Mouse (Mus musculus): ENCODE measurements around the gene St6galnac5. TPM values are rescaled to one million over a fixed set of nuclear protein-coding genes. Genes with fewer than 3 reads are reported as not detected.

Gene St6galnac5
- polyA plus RNA-seq, 1 experiment = not detected

DNA sequence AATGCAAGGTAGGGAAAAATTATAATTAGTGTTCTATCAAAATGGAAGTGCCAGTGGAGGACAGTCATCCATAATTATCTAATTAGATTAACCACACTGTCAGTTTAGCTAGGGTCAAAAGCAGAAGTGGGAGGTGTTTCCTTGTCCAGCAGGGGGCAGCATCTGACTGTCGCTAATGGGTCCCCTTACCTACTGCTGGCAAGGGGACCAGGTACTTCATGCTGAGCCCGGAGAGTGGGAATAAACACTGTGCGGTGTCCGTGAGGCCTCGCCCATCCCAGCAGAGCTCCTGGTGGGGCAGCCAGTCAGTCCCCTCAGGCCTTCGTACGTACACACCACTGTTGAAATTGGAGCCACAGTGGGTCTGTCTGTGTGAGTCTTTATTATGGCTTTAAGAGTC, 198.3 kb downstream of the St6galnac5 start:
- peak; percentile 83 for TF ChIP-seq CTCF (IDR thresholded peaks at IDR 0.05; ENCODE audit: low read depth, low read length)
- TF ChIP-seq EP300 (IDR thresholded peaks at IDR 0.05; ENCODE audit: insufficient read depth, low read depth, low read length) = no peak
- no peak overlapping the region for H3K9ac ChIP-seq (ENCODE audit: low read depth, poor library complexity, severe bottlenecking)
- no peak overlapping the region for H3K4me3 ChIP-seq (ENCODE audit: low read depth, low read length)
- H3K4me1 ChIP-seq (ENCODE audit: control insufficient read depth, insufficient read depth, low read length) = no peaks in the 10 kb centered on the region
- no peaks in the 10 kb centered on the region for H3K36me3 ChIP-seq (ENCODE audit: control insufficient read depth, insufficient read depth, low read length, poor library complexity, severe bottlenecking)
- no peaks in the 10 kb centered on the region for H3K27me3 ChIP-seq (ENCODE audit: control insufficient read depth, insufficient read depth, low read length, poor library complexity, severe bottlenecking)
- no peak overlapping the region for H3K27ac ChIP-seq (ENCODE audit: insufficient read depth, low read length)
- H3K9me3 ChIP-seq (replicated peaks; ENCODE audit: control insufficient read depth, insufficient read depth, low read length, poor library complexity, severe bottlenecking) = no peaks in the 10 kb centered on the region

- no peak for TF ChIP-seq POLR2A (IDR thresholded peaks at IDR 0.05; ENCODE audit: insufficient read depth, low read length)
- TF ChIP-seq EP300 (IDR thresholded peaks at IDR 0.05; ENCODE audit: insufficient read depth, low read depth, low read length) = no peak
- no peak for TF ChIP-seq CTCF (IDR thresholded peaks at IDR 0.05; ENCODE audit: low read depth, low read length)
- Histone ChIP-seq H3K4me1 (ENCODE audit: control insufficient read depth, insufficient read depth, low read length) (no peaks in the 10 kb centered on the region), H3K9ac (ENCODE audit: low read depth, poor library complexity, severe bottlenecking) (no peak overlapping the region), H3K4me3 (ENCODE audit: low read depth, low read length) (no peak overlapping the region), H3K36me3 (ENCODE audit: control insufficient read depth, insufficient read depth, low read length, poor library complexity, severe bottlenecking) (no peaks in the 10 kb centered on the region), H3K27ac (ENCODE audit: insufficient read depth, low read length) (no peak overlapping the region), H3K9me3 (replicated peaks; ENCODE audit: control insufficient read depth, insufficient read depth, low read length, poor library complexity, severe bottlenecking) (no peaks in the 10 kb centered on the region), H3K27me3 (ENCODE audit: control insufficient read depth, insufficient read depth, low read length, poor library complexity, severe bottlenecking) (no peaks in the 10 kb centered on the region)
Observed at GRCm38 (mm10) chr3:152779819-152780218, 202.2 kb downstream of the St6galnac5 start.

GRCm38 (mm10) chr3:152776872-152777540, 205.0 kb downstream of the St6galnac5 start:
- Histone ChIP-seq H3K9me3 (replicated peaks; ENCODE audit: control insufficient read depth, insufficient read depth, low read length, poor library complexity, severe bottlenecking) (no peaks in the 10 kb centered on the region), H3K9ac (ENCODE audit: low read depth, poor library complexity, severe bottlenecking) (no peak overlapping the region), H3K27ac (ENCODE audit: insufficient read depth, low read length) (no peak overlapping the region), H3K27me3 (ENCODE audit: control insufficient read depth, insufficient read depth, low read length, poor library complexity, severe bottlenecking) (no peaks in the 10 kb centered on the region), H3K4me1 (ENCODE audit: control insufficient read depth, insufficient read depth, low read length) (no peaks in the 10 kb centered on the region), H3K4me3 (ENCODE audit: low read depth, low read length) (no peak overlapping the region), H3K36me3 (ENCODE audit: control insufficient read depth, insufficient read depth, low read length, poor library complexity, severe bottlenecking) (no peaks in the 10 kb centered on the region)
- TF ChIP-seq CTCF (IDR thresholded peaks at IDR 0.05; ENCODE audit: low read depth, low read length) (no peak), POLR2A (IDR thresholded peaks at IDR 0.05; ENCODE audit: insufficient read depth, low read length) (no peak), EP300 (IDR thresholded peaks at IDR 0.05; ENCODE audit: insufficient read depth, low read depth, low read length) (no peak)

- TF ChIP-seq POLR2A (IDR thresholded peaks at IDR 0.05; ENCODE audit: insufficient read depth, low read length) = no peak
- no peak for TF ChIP-seq CTCF (IDR thresholded peaks at IDR 0.05; ENCODE audit: low read depth, low read length)
- no peak for TF ChIP-seq EP300 (IDR thresholded peaks at IDR 0.05; ENCODE audit: insufficient read depth, low read depth, low read length)
- no peaks in the 10 kb centered on the region for H3K4me1 ChIP-seq (ENCODE audit: control insufficient read depth, insufficient read depth, low read length)
- no peaks in the 10 kb centered on the region for H3K27me3 ChIP-seq (ENCODE audit: control insufficient read depth, insufficient read depth, low read length, poor library complexity, severe bottlenecking)
- no peak overlapping the region for H3K4me3 ChIP-seq (ENCODE audit: low read depth, low read length)
- H3K36me3 ChIP-seq (ENCODE audit: control insufficient read depth, insufficient read depth, low read length, poor library complexity, severe bottlenecking) = no peaks in the 10 kb centered on the region
- H3K9ac ChIP-seq (ENCODE audit: low read depth, poor library complexity, severe bottlenecking) = no peak overlapping the region
- no peak overlapping the region for H3K27ac ChIP-seq (ENCODE audit: insufficient read depth, low read length)
- H3K9me3 ChIP-seq (replicated peaks; ENCODE audit: control insufficient read depth, insufficient read depth, low read length, poor library complexity, severe bottlenecking) = no peaks in the 10 kb centered on the region
Observed at GRCm38 (mm10) chr3:152776363-152776762, 205.7 kb downstream of the St6galnac5 start.

DNA sequence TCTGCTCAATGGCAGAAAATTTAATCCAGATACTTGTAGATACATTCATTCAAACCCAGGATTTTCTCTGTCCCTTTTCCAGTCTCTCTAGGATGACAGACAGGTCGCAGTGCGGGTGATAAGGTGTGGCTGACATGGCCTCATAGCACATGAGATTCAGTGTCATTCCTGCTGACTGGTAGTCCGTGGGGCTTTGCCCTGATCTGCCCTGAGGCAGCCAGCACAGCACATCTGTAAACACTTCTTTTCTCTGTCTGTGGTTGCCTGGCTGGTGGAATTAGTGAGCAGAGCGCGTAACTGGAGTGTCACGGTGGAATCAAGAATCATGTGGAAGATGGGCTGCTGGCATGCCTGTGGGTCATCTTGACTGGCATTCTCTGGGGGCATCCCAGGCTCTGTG, 212.0 kb downstream of the St6galnac5 start:
- Histone ChIP-seq H3K27me3 (ENCODE audit: control insufficient read depth, insufficient read depth, low read length, poor library complexity, severe bottlenecking) (no peaks in the 10 kb centered on the region), H3K4me3 (ENCODE audit: low read depth, low read length) (no peak overlapping the region), H3K9me3 (replicated peaks; ENCODE audit: control insufficient read depth, insufficient read depth, low read length, poor library complexity, severe bottlenecking) (no peaks in the 10 kb centered on the region), H3K4me1 (ENCODE audit: control insufficient read depth, insufficient read depth, low read length) (no peaks in the 10 kb centered on the region), H3K27ac (ENCODE audit: insufficient read depth, low read length) (no peak overlapping the region), H3K9ac (ENCODE audit: low read depth, poor library complexity, severe bottlenecking) (no peak overlapping the region), H3K36me3 (ENCODE audit: control insufficient read depth, insufficient read depth, low read length, poor library complexity, severe bottlenecking) (0 out of 2 replicates have a peak, but pooled peaks cover 2% of the 10 kb centered on the region)
- TF ChIP-seq CTCF (IDR thresholded peaks at IDR 0.05; ENCODE audit: low read depth, low read length) = no peak
- no peak for TF ChIP-seq EP300 (IDR thresholded peaks at IDR 0.05; ENCODE audit: insufficient read depth, low read depth, low read length)
- TF ChIP-seq POLR2A (IDR thresholded peaks at IDR 0.05; ENCODE audit: insufficient read depth, low read length) = no peak

- 0 out of 2 replicates have a peak, but pooled peaks cover 2% of the 10 kb centered on the region for H3K36me3 ChIP-seq (ENCODE audit: control insufficient read depth, insufficient read depth, low read length, poor library complexity, severe bottlenecking)
- H3K4me3 ChIP-seq (ENCODE audit: low read depth, low read length) = no peak overlapping the region
- TF ChIP-seq CTCF (IDR thresholded peaks at IDR 0.05; ENCODE audit: low read depth, low read length) = no peak
- no peak for TF ChIP-seq EP300 (IDR thresholded peaks at IDR 0.05; ENCODE audit: insufficient read depth, low read depth, low read length)
- TF ChIP-seq POLR2A (IDR thresholded peaks at IDR 0.05; ENCODE audit: insufficient read depth, low read length) = no peak
- no peaks in the 10 kb centered on the region for H3K4me1 ChIP-seq (ENCODE audit: control insufficient read depth, insufficient read depth, low read length)
- no peak overlapping the region for H3K9ac ChIP-seq (ENCODE audit: low read depth, poor library complexity, severe bottlenecking)
- no peaks in the 10 kb centered on the region for H3K9me3 ChIP-seq (replicated peaks; ENCODE audit: control insufficient read depth, insufficient read depth, low read length, poor library complexity, severe bottlenecking)
- no peaks in the 10 kb centered on the region for H3K27me3 ChIP-seq (ENCODE audit: control insufficient read depth, insufficient read depth, low read length, poor library complexity, severe bottlenecking)
- H3K27ac ChIP-seq (ENCODE audit: insufficient read depth, low read length) = no peak overlapping the region
Observed at GRCm38 (mm10) chr3:152767485-152767884, 214.6 kb downstream of the St6galnac5 start.

Measured in ES-Bruce4 (cell line).